Mouse (Mus musculus) right cerebral cortex, postnatal 36 days (tissue): ENCODE results near the gene Gm20431.

Source experiments
- DNase-seq, 2 experiments: peaks; one replicate each; pipeline ENCODE4 v3.0.0; 2022; ENCODE audit warnings: low spot score in 2 of 2, mixed read lengths in 1 of 2

Gene Gm20431

DNA sequence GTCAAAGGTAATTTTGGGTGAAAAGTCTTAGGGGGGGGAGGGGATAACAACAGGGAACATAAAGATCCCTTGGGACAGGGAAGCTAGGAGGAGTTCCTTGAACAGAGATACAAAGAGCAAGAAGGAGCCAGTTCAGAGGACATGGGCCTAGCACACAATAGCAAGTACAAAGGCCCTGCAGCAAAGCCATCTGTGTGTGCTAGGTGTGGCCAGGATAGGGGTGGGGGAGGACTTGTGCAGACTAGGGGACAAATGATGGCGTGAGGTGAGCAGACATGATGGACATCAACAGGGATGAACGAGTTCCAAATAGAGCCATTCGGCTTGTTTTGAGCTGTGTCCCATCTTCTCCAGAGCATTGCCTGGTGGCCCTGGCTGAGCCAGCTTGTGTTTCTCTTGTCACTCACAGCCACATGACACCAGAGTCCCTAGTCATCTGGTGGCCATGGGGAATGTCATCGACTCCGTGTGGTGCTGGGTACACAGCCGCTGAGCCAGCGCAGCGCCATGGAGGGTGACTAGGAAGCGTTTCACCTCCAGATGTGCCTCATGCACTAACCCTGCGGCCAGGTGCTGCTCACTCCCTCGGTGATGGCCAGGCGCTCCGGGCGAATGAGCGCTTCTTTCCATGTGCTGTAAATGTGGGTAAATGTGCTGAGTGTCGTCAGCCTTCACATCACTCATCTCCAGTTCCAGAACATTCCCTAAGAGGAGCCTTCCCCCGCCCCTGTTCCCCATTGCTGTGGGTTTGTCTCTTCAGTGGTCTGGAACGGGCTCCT, 89.7 kb downstream of the Gm20431 start:
- DNase-seq, result no peak

DNA sequence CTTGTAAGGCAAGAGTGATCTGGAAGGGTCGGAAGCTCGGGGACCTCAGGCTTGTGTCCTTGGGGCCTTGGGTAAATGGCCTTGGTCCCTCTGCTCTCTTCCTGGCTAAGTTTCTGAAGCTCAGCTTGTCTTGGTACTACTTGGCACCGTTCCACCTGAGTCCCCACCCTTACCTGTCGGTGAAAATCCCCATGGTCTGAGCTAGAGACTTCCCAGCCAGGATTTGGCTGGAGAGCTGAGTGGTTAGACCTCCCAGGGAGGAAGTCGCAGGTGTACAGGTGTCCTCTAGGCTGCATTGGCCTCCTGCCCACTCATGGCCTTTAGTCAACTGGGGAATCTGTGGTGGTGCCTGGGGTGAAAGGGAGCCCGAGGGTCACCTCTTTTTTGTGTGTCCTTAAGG, 90.5 kb downstream of the Gm20431 start:
- DNase-seq, result no peak

DNA sequence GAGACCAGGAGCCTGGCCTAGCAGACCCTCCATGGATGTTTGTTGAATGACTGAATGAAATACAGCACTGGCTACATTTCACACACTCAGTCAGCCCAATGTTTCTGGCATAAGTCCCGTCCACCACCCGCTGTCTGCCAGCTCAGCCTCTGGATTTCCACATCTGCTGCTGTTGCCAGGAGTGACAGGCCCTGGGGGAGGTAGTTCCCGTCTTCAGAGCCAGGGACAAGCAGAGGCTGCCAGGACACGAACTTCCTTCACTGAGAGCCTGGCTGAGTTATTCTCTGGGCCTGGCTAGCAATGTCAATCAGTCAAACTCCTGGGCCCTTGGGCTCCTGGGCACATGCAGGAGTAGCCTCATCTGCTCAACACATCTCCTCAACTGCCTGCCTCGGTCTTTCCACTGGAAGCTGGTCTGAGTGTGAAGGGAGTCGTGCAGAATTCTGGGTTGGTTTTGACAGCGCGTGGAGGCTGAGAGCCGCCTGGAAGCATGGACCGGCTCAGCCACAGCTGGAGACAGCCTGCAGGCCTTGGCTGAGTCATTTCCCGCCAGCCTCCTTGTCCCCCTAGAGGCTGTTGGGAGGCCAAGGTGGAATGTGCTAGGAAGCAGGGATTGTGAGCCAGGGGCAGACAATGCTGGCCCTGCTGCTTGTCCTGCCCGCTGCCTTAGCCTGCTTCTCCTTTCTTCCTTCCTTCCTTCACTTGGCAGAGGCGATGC, 91.2 kb downstream of the Gm20431 start:
- DNase-seq, result peak in 1 of 2 experiments; percentile 20

DNA sequence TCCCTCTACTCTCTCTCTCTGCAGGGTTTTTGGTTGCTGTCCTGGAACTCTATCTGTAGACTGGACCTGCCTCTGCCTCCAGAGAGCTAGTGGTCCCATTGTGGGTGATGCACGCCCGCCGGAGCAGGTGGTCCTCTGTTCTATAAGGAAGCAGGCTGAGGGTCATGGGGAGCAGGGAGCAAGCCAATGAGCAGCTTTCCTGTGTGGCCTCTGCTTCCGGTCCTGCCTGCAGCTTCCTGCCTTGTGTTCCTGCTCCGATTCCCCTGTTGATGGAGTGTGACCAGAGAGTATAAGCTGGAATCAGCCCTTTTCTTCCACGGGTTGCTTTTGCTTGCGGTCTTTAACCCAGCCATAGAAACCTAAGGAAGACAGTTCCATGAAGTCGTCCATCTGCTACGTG, 93.2 kb downstream of the Gm20431 start:
- DNase-seq, result no peak

DNA sequence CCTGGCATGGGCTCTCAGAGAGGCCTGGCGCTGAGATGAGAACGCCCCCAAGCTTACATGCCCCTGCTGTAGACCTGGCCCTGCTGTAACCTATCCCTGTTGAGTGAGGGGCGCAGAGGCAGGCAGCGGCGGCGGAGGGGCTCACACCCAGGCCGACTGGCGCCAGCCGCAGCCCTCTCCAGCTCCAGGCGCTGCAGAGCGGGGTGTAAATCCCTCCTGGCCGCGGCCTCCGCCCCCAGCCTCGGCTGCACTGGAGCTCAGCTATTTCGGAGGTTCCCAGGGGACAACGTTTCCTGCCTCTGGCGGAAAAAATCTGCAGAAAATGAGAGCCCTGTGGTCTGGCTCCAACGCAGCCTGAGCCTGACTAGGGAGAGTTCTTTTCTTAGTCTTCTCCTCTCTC, 95.6 kb downstream of the Gm20431 start:
- DNase-seq, result no peak

DNA sequence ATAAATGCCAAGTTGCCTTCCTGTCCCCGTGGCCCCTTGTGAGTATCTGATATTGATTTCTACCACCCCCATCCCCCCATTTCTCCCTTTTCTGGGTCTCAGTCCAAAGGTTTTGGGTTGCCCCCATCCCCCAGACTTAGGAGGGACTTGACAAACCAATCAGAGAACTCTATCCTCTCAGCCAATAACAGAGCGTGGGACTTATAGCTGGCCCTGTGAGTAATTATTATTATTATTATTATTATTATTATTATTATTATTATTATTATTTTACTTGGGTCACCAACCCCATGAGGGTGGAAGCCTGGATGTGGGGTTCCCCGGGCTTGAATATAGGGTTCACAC, 96.0 kb downstream of the Gm20431 start:
- DNase-seq, result no peak

DNA sequence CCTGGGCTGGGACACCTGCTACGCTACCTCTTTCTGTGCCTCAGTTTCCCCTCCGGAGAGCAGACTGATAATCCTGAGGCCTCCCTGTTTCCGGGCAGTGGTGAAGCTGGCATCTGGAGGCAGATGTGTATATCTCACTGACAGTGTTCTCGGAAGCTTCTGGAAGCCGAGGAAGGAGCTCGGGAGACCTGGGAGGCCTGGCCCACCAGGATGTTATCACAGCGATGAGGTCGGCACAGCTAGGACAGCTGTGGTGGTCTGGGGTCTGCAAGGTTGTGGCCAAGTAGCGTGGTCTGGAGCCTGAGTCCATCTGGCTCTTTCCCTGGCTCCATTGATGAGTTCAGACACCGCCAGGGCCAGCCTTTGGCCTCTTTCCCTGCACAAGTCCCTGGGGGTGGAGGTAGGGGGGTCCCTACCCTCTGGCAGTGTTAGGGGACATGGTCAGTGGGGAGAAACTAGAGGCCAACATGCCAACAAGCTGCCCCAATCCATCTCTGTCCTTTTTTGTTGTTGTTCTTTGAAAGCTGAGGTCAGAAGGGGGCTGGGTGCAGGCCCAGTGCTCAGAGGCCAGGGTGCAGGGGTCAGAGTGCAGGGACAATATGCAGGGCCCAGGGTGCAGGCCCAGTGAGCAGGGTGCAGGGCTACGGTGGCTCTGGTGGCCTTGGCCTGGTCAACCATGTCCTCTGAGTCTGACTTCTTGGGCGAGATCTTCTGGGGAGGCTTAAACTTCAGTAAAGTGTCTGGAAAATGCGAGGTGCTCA, 96.6 kb downstream of the Gm20431 start:
- no peak for DNase-seq

DNA sequence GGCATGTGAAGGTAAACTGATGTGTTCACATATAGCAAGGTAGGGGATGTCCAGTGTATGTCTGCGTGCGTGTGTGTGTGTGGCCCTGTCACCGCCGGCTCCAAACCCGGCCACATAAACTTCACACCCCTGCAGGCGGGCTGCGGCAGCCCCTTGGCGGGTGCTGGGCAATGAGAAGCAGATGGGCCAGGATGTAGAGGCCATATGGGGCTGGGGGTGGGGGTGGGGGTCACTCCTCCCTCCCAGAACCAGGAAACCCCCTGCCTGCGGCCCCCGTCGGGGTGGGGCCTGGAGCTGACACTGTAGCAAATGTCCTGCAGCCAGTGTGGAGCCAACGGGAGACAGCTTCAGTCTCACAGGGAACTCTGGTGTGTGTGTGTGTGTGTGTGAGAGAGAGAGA, 97.6 kb downstream of the Gm20431 start:
- no peak for DNase-seq

DNA sequence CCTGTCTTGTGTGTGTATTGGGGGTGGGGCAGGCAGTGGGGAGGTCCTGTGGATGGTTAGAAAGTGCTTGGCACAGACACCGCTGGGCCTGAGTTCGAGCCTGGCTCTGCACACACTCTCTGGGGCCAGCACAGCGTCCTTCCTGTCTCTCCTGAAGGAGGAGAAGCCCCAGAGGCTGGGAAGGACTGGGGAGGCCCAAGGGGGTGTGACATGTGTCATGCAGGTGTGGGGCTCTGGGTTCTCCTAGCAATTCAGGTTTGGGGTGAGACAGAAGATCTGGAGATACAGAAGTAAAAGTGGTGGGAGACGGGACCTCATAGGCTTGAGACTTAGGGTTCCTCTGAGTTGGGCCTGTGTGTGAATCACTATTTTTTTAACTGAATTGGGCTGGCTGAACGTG, 98.3 kb downstream of the Gm20431 start:
- no peak for DNase-seq

DNA sequence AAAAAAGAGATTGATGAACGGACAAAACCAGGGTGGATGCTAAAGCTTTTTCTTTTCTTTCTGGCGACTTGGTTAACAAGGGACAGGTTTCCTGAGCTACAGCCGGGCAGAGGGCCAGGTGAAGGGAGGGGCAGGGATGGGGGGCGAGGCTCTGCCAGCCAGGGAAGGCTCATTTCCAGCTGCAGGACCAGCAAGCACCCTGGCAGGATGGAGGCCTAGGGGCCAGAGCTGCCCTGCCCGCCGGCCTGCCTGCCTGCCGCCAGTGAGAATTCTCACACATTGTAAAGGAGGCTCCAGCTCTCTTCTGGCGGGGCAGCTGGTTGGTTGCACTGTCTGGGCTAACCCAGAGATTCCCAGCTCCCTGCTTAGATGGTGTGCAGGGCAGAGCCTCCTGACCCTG, 99.2 kb downstream of the Gm20431 start:
- no peak for DNase-seq

DNA sequence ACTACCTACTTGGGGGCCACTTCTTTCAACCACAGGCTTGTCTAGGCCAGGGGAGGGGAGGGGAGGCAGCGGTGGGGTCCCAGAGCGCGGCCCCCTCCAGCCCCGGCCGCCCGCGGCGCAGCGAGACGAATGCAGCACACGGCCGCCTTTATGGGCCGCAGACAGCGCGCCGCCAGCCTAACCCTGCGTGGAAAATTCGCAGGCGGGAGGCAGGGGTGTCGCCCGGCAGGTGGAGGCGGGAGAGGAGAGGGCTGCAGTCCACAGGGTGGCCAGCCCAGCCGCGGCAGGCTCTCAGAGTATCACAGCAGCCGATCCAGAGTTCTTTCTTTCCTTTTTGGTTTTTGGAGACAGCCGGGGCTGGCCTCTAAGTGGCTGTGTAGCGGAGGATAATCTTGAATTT, 101.9 kb downstream of the Gm20431 start:
- no peak for DNase-seq
